Mouse (Mus musculus) lung, postnatal 0 days (tissue): Measurements from ENCODE around the gene Atp5g1.

Source experiments
- CTCF ChIP-seq: IDR thresholded peaks from 2 replicates; pipeline ENCODE4 v1.5.1; 2016; ENCODE audit warnings: antibody characterized with exemption, mild to moderate bottlenecking
- EP300 ChIP-seq: IDR thresholded peaks from 2 replicates; pipeline ENCODE4 v1.6.1; 2016; ENCODE audit warnings: antibody characterized with exemption, mild to moderate bottlenecking, control low read depth

GRCm38 (mm10) chr11:96073295-96073993 lies 2.0 kb downstream of the Atp5g1 start:
- TF ChIP-seq EP300: no peak
- no peak for TF ChIP-seq CTCF
